Mouse (Mus musculus) myocyte (in vitro differentiated cells): ENCODE results near the gene Pard3b.

Experiments
- CEBPB ChIP-seq: IDR thresholded peaks from 2 replicates; pipeline ENCODE4 v1.6.1; 2011; ENCODE audit warnings: mild to moderate bottlenecking, moderate library complexity; ENCODE audit not compliant: poor library complexity, insufficient read depth, severe bottlenecking
- E2F4 ChIP-seq: IDR thresholded peaks from one replicate; pipeline ENCODE4 v1.6.1; 2011; ENCODE audit warnings: mild to moderate bottlenecking, control low read depth, moderate library complexity; ENCODE audit not compliant: insufficient read depth
- MAX ChIP-seq: IDR thresholded peaks from one replicate; pipeline ENCODE4 v1.6.1; 2011; ENCODE audit warnings: low read depth, mild to moderate bottlenecking, control low read depth
- MYOD1 ChIP-seq, 3 experiments: IDR thresholded peaks; one replicate each; pipeline ENCODE4 v1.6.1; 2011; ENCODE audit warnings: control low read depth in 2 of 3, low read depth in 2 of 3, mild to moderate bottlenecking in 2 of 3, moderate library complexity in 1 of 3; ENCODE audit not compliant: insufficient read length in 2 of 3, control insufficient read depth in 1 of 3
- MYOG ChIP-seq, 3 experiments: IDR thresholded peaks; one replicate each; pipeline ENCODE4 v1.6.1; 2011; ENCODE audit warnings: control low read depth in 2 of 3, low read depth in 2 of 3, mild to moderate bottlenecking in 2 of 3; ENCODE audit not compliant: insufficient read length in 2 of 3, control insufficient read depth in 1 of 3, insufficient read depth in 1 of 3
- POLR2A ChIP-seq: IDR thresholded peaks from one replicate; pipeline ENCODE4 v1.6.1; 2011; ENCODE audit warnings: low read depth, mild to moderate bottlenecking, control low read depth, moderate library complexity; ENCODE audit not compliant: insufficient read length
- POLR2AphosphoS2 ChIP-seq: IDR thresholded peaks from one replicate; pipeline ENCODE4 v1.6.1; 2011; ENCODE audit warnings: low read depth, control low read depth; ENCODE audit not compliant: insufficient read length
- REST ChIP-seq: IDR thresholded peaks from one replicate; pipeline ENCODE4 v1.6.1; 2011; ENCODE audit warnings: mild to moderate bottlenecking, control low read depth, moderate library complexity; ENCODE audit not compliant: insufficient read depth, insufficient read length
- SRF ChIP-seq: IDR thresholded peaks from one replicate; pipeline ENCODE4 v1.6.1; 2011; ENCODE audit warnings: low read depth; ENCODE audit not compliant: control insufficient read depth, insufficient read length
- TCF12 ChIP-seq: IDR thresholded peaks from one replicate; pipeline ENCODE4 v1.6.1; 2011; ENCODE audit warnings: mild to moderate bottlenecking, control low read depth; ENCODE audit not compliant: poor library complexity, insufficient read depth, severe bottlenecking
- TCF3 ChIP-seq: IDR thresholded peaks from one replicate; pipeline ENCODE4 v1.6.1; 2011; ENCODE audit warnings: low read depth, control low read depth; ENCODE audit not compliant: insufficient read length
- USF1 ChIP-seq: IDR thresholded peaks from one replicate; pipeline ENCODE4 v1.6.1; 2011; ENCODE audit warnings: low read depth, mild to moderate bottlenecking, control low read depth, moderate library complexity

GRCm38 (mm10) chr1:61756771-61757170 lies 118.1 kb downstream of the Pard3b start:
- no peak for TF ChIP-seq MAX
- no peak for TF ChIP-seq POLR2A
- TF ChIP-seq TCF3, result no peak
- TF ChIP-seq TCF12, result no peak
- no peak for TF ChIP-seq MYOG (IDR thresholded peaks at IDR 0.05; ENCODE audit: control insufficient read depth in 1 of 3, insufficient read depth in 1 of 3, insufficient read length in 2 of 3, low read depth in 2 of 3)
- TF ChIP-seq USF1, result no peak
- TF ChIP-seq CEBPB, result no peak
- TF ChIP-seq E2F4, result no peak
- no peak for TF ChIP-seq REST
- no peak for TF ChIP-seq POLR2AphosphoS2
- no peak for TF ChIP-seq MYOD1 (IDR thresholded peaks at IDR 0.05; ENCODE audit: control insufficient read depth in 1 of 3, insufficient read length in 2 of 3, low read depth in 2 of 3)
- TF ChIP-seq SRF, result no peak
